Mouse (Mus musculus): Measurements from ENCODE around the gene En1.

- TF ChIP-seq CTCF (IDR thresholded peaks at IDR 0.05; ENCODE audit: low read depth), result no peak
- no peak for TF ChIP-seq EP300 (optimal IDR thresholded peaks at IDR 0.05)
Observed at GRCm38 (mm10) chr1:120559911-120560310, 42.3 kb upstream of the En1 start.
